Mouse (Mus musculus) forebrain, embryonic 11.5 days (tissue): ENCODE results near the gene Spg21. TPM values are rescaled to one million over a fixed set of nuclear protein-coding genes. Genes with fewer than 3 reads are reported as not detected.
A peak's percentile ranks its signal among the peaks of the same experiment; 100 is the strongest.

Source experiments
- ATAC-seq: fragments of 200-750 bp; cut with Nextera tagmentation; replicated peaks from 2 replicates; pipeline ENCODE4 v1.8.0; 2017; ENCODE audit warnings: moderate TSS enrichment; ENCODE audit not compliant: low FRiP score
- DNase-seq: peaks from one replicate; pipeline ENCODE4 v3.0.0-alpha.2; 2017; ENCODE audit warnings: low spot score
- H3K27ac ChIP-seq: fragments of 300-500 bp; sonication (generic); 2 replicates; pipeline ENCODE4 v1.5.1; 2014; ENCODE audit warnings: low read depth, low read length
- H3K27me3 ChIP-seq: fragments of 300-500 bp; sonication (generic); 2 replicates; pipeline ENCODE4 v1.6.1; 2014; ENCODE audit warnings: mild to moderate bottlenecking, low read length, mixed read lengths; ENCODE audit not compliant: control insufficient read depth, insufficient read depth
- H3K36me3 ChIP-seq: fragments of 300-500 bp; sonication (generic); 2 replicates; pipeline ENCODE4 v1.6.1; 2014; ENCODE audit warnings: mild to moderate bottlenecking, low read length, moderate library complexity, mixed read lengths; ENCODE audit not compliant: control insufficient read depth, insufficient read depth
- H3K4me1 ChIP-seq: fragments of 300-500 bp; sonication (generic); replicated peaks from 2 replicates; pipeline ENCODE4 v1.6.1; 2014; ENCODE audit warnings: low read length, mixed read lengths; ENCODE audit not compliant: control insufficient read depth, insufficient read depth
- H3K4me2 ChIP-seq: fragments of 300-500 bp; sonication (generic); 2 replicates; pipeline ENCODE4 v1.6.1; 2014; ENCODE audit warnings: low read depth, mild to moderate bottlenecking, low read length, moderate library complexity, mixed read lengths; ENCODE audit not compliant: severe bottlenecking
- H3K4me3 ChIP-seq: fragments of 300-500 bp; sonication (generic); 2 replicates; pipeline ENCODE4 v1.5.1; 2014; ENCODE audit warnings: low read depth, low read length
- H3K9ac ChIP-seq: fragments of 300-500 bp; sonication (generic); 2 replicates; pipeline ENCODE4 v1.6.1; 2014; ENCODE audit warnings: low read length
- H3K9me3 ChIP-seq: fragments of 300-500 bp; sonication (generic); 2 replicates; pipeline ENCODE4 v1.6.1; 2016; ENCODE audit warnings: low read length, mixed read lengths; ENCODE audit not compliant: control insufficient read depth
- WGBS: fragments of 180-500 bp; shearing (Covaris S2); extraction: QIAGEN DNeasy Blood & Tissue Kit; methylation state at CpG from one replicate; pipeline ENCODE4 v1.1.7; 2014; 5-methylcytosine and 5-hydroxymethylcytosine counted together
- polyA plus RNA-seq: library from polyadenylated mRNA; unstranded; fragments of >200 nt; fragmentation: Nextera tagmentation; extraction: Ambion mirVana; gene quantifications from 2 replicates; pipeline ENCODE4 v1.2.1, GENCODE M21; 2014

Gene Spg21
- polyA plus RNA-seq, 1 experiment from 2014 or later: 110 TPM

DNA sequence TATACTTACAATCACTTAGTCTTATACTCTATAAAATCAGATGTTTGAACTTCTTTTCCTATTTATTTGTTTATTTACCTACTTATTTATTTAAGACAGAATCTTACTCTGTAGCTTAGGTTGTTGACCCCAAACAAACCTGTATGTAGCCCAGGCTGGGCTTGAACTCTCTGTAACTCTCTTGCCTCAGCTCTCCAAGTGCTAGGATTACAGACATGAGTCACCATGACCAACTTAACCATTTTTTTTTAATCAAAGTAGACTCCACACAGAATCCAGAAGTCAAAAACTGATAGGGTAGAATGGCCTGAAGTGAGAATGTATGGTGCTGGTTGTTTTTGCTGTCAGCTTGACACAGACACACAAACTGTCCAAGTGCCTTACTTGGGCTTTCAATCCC, 30.3 kb upstream of the Spg21 start:
- H3K27me3 ChIP-seq: no peaks in the 10 kb centered on the region
- no peak overlapping the region for H3K9ac ChIP-seq
- H3K4me2 ChIP-seq: no peak overlapping the region
- no peaks in the 10 kb centered on the region for H3K36me3 ChIP-seq
- H3K9me3 ChIP-seq: no peaks in the 10 kb centered on the region
- ATAC-seq: no peak
- no peak for DNase-seq
- H3K27ac ChIP-seq: no peak overlapping the region
- no peaks in the 10 kb centered on the region for H3K4me1 ChIP-seq
- H3K4me3 ChIP-seq: no peak overlapping the region

DNA sequence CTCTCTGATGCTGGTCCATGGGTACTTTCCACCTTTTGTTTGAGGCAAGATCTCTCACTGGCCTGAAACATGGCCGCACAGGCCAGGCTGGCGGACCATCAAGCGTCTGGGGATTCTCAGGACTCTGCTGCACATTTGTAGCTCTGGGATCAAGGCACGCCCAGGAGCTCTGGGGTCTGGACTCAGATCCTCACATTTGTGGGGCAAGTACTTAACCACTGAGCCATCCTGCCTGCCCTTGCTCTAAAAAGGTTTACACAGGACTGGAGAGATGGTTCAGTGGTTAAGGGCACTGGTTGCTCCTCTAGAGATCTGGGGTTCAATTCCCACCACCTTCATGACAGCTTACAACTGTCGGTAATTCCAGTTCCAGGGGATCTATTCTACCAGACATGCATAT, 29.8 kb upstream of the Spg21 start:
- DNase-seq (no peak), ATAC-seq (no peak)
- H3K4me1 ChIP-seq: no peaks in the 10 kb centered on the region
- 82% methylated on average over 5 of the region's 5 CpGs for WGBS
- no peaks in the 10 kb centered on the region for H3K9me3 ChIP-seq
- H3K4me3 ChIP-seq: no peak overlapping the region
- H3K36me3 ChIP-seq: no peaks in the 10 kb centered on the region
- no peak overlapping the region for H3K9ac ChIP-seq
- no peak overlapping the region for H3K27ac ChIP-seq
- H3K4me2 ChIP-seq: no peak overlapping the region
- H3K27me3 ChIP-seq: no peaks in the 10 kb centered on the region

DNA sequence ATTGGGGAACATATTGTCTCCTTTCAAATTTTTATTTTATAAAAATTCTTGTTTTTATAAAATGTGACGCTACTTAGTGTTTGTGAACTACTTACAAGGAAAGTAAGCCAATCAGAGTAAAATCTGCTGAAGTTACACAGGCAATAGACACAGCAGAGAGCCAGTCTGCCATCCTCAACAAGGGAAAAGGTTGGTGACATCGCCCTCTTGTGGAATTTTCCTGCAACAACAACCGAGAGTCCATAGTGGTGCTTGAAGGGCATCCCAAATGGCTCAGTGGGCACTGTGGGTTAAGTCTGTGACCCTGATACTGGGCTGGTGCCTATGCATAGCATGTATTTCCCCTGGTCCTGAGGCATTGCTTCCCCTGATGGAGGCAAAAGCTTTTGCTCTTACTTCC, 28.5 kb upstream of the Spg21 start:
- 3% methylated on average over 3 of the region's 3 CpGs for WGBS
- no peaks in the 10 kb centered on the region for H3K4me1 ChIP-seq
- DNase-seq (peak; percentile 87), ATAC-seq (no peak)
- no peak overlapping the region for H3K4me2 ChIP-seq
- H3K27me3 ChIP-seq: no peaks in the 10 kb centered on the region
- H3K27ac ChIP-seq: no peak overlapping the region
- no peak overlapping the region for H3K4me3 ChIP-seq
- H3K9me3 ChIP-seq: no peaks in the 10 kb centered on the region
- H3K9ac ChIP-seq: no peak overlapping the region
- H3K36me3 ChIP-seq: no peaks in the 10 kb centered on the region

DNA sequence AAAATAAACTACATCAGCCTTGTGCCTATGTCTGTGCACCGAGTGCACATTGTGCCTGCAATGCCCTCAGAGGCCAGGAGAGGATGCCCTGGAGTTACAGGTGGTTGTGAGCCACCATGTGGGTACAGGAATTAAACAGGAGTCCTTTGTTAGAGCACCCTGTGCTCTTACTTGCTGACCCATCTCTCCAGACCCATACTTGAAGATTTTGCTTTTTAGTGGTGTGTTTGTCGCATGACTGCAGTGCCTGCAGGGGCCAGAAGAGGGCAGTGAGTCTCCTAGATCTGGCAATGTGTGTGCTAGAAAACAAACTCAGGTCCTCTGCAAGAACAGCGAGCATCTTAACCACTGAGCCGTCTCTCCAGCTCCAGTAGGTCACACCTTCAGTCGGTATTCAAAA, 26.6 kb upstream of the Spg21 start:
- Histone ChIP-seq H3K9ac (no peak overlapping the region), H3K36me3 (no peaks in the 10 kb centered on the region), H3K4me3 (no peak overlapping the region), H3K27me3 (no peaks in the 10 kb centered on the region), H3K4me1 (no peaks in the 10 kb centered on the region), H3K4me2 (no peak overlapping the region), H3K9me3 (no peaks in the 10 kb centered on the region), H3K27ac (no peak overlapping the region)
- WGBS: 64% methylated on average over 5 of the region's 5 CpGs
- DNase-seq (peak; percentile 73), ATAC-seq (no peak)

DNA sequence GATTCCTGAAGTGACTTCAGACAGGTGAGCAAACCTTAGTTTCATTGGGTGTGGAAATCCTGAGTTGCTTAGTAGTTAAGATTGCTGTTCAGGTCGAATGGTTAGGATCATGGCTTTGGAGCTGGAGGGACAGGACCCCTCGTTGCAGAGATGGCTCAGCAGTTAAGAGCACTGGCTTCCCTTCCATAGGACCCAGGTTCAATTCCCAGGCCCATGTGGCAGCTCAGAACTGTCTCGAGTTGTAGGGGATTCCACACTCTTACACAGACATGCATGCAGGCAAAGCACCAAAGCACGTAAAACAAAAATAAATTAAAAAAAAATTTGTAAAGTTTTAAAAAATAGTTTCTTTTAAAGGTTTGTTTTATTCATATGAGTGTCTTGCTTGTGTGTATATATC, 25.5 kb upstream of the Spg21 start:
- Histone ChIP-seq H3K27ac (no peak overlapping the region), H3K27me3 (no peaks in the 10 kb centered on the region), H3K36me3 (no peaks in the 10 kb centered on the region), H3K4me3 (no peak overlapping the region), H3K9ac (no peak overlapping the region), H3K4me2 (no peak overlapping the region), H3K9me3 (no peaks in the 10 kb centered on the region), H3K4me1 (no peaks in the 10 kb centered on the region)
- 69% methylated on average over 4 of the region's 4 CpGs for WGBS
- peak; percentile 35; the same call in 1 of the 2 replicates for ATAC-seq
- DNase-seq: no peak

DNA sequence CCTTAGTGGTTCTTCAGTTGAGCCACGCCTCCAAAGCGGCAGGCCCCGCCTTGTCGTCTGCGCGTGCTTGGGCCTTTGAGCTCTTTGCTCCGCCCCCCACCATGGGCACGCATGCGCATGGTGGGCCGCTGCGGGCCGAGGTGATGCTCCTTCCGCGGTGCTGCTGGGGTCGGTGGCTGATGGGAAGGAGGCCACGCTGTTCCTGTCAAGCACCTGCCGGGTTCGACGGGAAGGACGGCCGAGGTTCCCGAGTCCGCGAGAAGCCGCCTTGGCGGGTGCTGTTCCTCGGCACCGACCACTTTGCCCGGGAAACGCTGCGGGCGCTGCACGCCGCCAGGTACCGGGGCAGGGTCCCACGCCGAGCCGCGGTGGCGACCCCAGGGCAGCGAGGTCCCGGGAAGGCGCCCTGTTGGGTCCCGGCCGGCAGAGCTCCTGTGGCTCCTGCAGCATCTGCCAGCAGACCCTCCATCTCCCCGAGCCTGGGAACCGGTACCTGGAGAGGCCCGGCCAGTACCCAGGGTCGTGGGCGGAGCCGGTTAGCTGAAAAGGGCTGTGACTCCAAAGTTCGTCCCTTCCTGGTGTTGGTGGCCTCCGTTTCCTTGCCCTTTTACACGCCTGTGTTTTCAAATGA, 25.0 kb upstream of the Spg21 start, which contains the start of gene Mtfmt:
TSS of gene Mtfmt (plus strand) at position 112 of the 631 bp plus-strand sequence.
- H3K36me3 ChIP-seq: no peaks in the 10 kb centered on the region
- no peaks in the 10 kb centered on the region for H3K4me1 ChIP-seq
- no peaks in the 10 kb centered on the region for H3K9me3 ChIP-seq
- DNase-seq: peak; percentile 96
- no peaks in the 10 kb centered on the region for H3K27me3 ChIP-seq
- ATAC-seq: peak; percentile 91
- H3K9ac ChIP-seq: peak within 1 kb of the TSS; percentile 85
- under 1% methylated on average over 54 of the region's 54 CpGs for WGBS
- no peak within 1 kb of the TSS for H3K27ac ChIP-seq
- H3K4me2 ChIP-seq: peak within 1 kb of the TSS; percentile 77
- peak within 1 kb of the TSS; percentile 88 for H3K4me3 ChIP-seq

DNA sequence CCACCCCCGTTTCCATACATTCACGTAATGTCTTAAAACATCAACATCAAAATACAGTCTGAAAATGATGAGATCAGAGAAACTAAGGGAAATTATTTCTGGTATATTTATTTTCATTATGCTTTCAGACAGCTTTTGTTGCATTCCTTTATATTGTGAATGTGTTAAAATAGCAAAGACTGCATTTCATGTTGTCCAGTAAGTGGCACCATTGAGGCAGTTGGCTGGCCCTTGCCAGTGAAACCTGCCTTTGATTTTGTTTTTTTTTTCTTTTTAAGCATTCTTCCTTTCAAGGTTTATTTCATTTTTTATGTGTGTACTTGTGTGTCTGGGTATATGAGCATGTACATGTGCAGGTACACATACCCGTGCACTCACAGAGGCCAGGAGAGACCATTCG, 16.1 kb upstream of the Spg21 start:
- no peaks in the 10 kb centered on the region for H3K4me1 ChIP-seq
- H3K4me2 ChIP-seq: no peak overlapping the region
- peaks cover 12% of the 10 kb centered on the region for H3K36me3 ChIP-seq
- H3K27ac ChIP-seq: no peak overlapping the region
- no peak overlapping the region for H3K9ac ChIP-seq
- no peak for ATAC-seq
- no peaks in the 10 kb centered on the region for H3K9me3 ChIP-seq
- H3K4me3 ChIP-seq: no peak overlapping the region
- WGBS: 93% methylated on average over 4 of the region's 4 CpGs
- no peaks in the 10 kb centered on the region for H3K27me3 ChIP-seq
- DNase-seq: no peak

DNA sequence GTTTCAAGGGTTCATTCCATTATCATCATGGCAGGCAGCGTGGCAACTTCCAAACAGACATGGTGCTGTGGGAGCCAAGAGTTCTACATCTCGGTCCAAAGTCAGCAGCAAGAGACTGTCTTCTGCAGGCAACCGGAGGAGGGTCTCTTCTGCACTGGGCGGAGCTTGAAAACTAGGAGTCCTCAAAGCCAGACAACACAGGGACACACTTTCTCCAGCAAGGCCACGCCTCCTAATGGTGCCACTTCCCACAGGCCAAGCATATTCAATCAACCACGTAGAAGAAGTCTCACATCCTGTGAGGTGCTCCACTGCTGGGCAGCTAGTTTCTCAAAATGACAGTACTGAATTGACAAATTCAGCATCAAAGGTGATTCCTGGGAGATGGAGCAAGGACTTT, 12.8 kb upstream of the Spg21 start:
- no peaks in the 10 kb centered on the region for H3K4me1 ChIP-seq
- no peaks in the 10 kb centered on the region for H3K27me3 ChIP-seq
- H3K9ac ChIP-seq: no peak overlapping the region
- H3K36me3 ChIP-seq: peaks cover 12% of the 10 kb centered on the region
- ATAC-seq: no peak
- no peaks in the 10 kb centered on the region for H3K9me3 ChIP-seq
- 90% methylated on average over 6 of the region's 6 CpGs for WGBS
- H3K4me2 ChIP-seq: no peak overlapping the region
- H3K4me3 ChIP-seq: no peak overlapping the region
- no peak for DNase-seq
- no peak overlapping the region for H3K27ac ChIP-seq

DNA sequence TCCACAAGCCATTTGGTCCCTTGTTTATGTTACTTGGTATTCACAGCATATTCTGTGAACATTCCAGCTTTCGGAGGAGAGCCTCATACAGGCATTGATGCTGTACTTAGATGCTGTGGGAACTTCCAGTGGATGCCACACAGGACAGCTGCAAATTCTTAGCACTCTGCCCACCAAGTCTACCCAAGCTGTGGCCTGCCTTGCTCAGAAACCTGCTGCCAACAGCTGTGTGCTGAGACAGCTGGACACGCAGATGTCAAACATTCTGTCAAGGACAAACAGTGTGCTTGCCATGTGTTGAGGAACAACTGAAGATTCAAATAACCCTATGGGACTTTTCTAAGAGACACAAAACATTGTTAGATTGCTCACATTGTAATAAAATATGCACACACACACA, 1.8 kb upstream of the Spg21 start:
- Histone ChIP-seq H3K27ac (no peak overlapping the region), H3K27me3 (no peaks in the 10 kb centered on the region), H3K4me1 (peaks cover 6% of the 10 kb centered on the region), H3K4me2 (no peak overlapping the region), H3K9ac (no peak overlapping the region), H3K4me3 (no peak overlapping the region), H3K9me3 (no peaks in the 10 kb centered on the region), H3K36me3 (no peaks in the 10 kb centered on the region)
- ATAC-seq (no peak), DNase-seq (no peak)
- 97% methylated on average over 2 of the region's 2 CpGs for WGBS
